Mouse (Mus musculus) lung, adult 2 months (tissue): ENCODE data around the gene Fxyd2.

Experiments used
- CTCF ChIP-seq: fragments of 200-500 bp; IDR thresholded peaks from 2 replicates; pipeline ENCODE4 v1.5.1; 2011; ENCODE audit warnings: mild to moderate bottlenecking, low read length, control low read depth; ENCODE audit not compliant: insufficient read depth
- POLR2A ChIP-seq: fragments of 200-500 bp; IDR thresholded peaks from 2 replicates; pipeline ENCODE4 v1.6.1; 2011; ENCODE audit warnings: low read depth, mild to moderate bottlenecking, control low read depth, low read length, borderline replicate concordance; ENCODE audit errors: extremely low read depth

DNA sequence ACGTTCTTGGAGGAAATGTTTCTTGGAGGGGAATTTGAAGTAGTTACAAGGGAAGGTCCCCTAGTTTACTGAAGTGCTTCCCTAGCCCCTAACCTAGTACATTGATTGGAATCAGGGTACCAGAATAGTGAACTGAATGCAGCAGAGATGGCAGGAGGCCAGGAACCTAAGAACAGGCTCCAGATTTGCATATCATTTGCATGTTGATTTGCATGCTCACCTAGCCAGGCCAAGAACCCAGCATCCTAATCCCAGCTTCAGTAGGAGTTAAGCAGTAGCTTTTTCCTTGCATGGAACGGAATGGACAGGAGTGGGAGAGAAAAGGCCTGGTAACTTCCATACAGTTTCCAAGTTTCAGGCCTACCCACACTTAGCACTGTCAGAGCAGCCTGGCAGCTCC, 34.7 kb downstream of the Fxyd2 start:
- TF ChIP-seq POLR2A (no peak), CTCF (no peak)
